Mouse (Mus musculus): Measurements from ENCODE around the gene Frmd4a.

DNA sequence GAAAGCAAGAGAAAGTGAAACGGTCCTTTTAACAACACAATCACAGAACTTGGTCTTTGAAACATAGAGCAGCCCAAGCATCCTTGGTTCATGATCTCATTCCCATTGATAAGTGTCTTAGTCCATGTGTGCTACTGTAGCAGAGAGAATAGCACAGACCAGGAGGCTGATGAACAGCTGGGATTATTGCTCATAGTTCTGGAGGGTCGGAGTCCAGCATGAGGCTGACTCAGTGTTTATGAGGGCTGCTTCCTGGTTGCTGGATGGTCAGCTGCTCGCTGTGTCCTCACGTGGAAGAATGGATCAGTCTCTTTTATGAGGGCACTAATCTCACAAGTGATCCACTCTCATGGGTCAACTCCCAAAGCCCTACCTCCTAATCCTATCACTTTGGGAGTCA, 347.4 kb downstream of the Frmd4a start:
- no peak for TF ChIP-seq MAFK (IDR thresholded peaks at IDR 0.05; ENCODE audit: insufficient read depth, low read depth, low read length)
- no peak for TF ChIP-seq ZC3H11A (IDR thresholded peaks at IDR 0.05; ENCODE audit: borderline replicate concordance, low read depth, low read length)
- no peak for TF ChIP-seq ZNF384 (IDR thresholded peaks at IDR 0.05; ENCODE audit: low read depth, low read length)
- TF ChIP-seq HCFC1 (IDR thresholded peaks at IDR 0.05; ENCODE audit: borderline replicate concordance, insufficient read depth, low read length), result no peak
- no peak for TF ChIP-seq CHD2 (IDR thresholded peaks at IDR 0.05; ENCODE audit: low read depth, low read length)

Measured in ES-E14 (cell line).